19 mouse cellular contexts compared by ENCODE assay signal in the genomic region with DNA sequence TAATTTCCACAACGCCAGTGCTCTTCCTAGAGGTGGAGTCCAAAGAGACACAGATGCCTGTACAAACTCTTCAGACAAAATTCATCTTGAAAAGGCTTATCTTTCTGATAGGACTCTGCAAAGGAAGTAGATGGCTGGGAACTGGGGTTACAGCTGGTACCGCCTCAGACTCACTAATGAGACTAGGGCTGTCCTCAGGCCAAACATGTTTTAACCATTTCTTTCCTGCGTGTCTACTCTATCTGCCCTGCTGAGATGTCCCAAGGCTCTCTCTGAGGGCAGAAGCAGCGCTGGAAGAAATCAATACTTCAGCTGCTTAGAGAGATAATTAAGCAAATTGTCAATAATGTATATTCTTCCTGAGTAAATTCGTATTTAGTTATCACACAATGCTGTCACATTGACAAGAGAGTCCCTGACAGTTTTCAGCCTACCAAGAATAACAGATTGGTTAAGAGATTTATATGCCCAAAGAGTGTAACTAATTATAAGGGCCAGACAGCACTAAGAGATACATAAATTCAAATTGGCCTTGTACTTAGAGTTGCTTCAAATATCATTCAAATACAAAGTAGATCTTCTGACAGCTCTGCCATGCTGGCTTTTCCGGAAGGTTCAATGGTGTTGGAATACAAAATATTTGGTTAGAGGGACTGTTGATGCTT.
DNase-seq lines count a peak whose midpoint lies in the region; ATAC-seq and TF ChIP-seq lines count a peak whose summit lies in the region.
"Had no signal": no experiment of that assay in that cellular context is flagged by ENCODE, and none has a peak within 500 bp of the region (broad histone marks: within the 10 kb centered on the region; RNA-seq: fewer than 3 reads in every experiment).

No protein-coding gene starts in this region.

- no peaks in the 10 kb centered on the region for H3K9me3 ChIP-seq in midbrain, embryonic 14.5 days (ENCODE audit: control insufficient read depth, low read length)
- H3K9me3 ChIP-seq: embryonic facial prominence, embryonic 13.5 days; forebrain, embryonic 13.5 days; heart, embryonic 12.5 days; hindbrain, embryonic 10.5 days; hindbrain, embryonic 15.5 days had no signal

- DNase-seq in heart, adult 11 months: peak; percentile 49
- DNase-seq in heart, adult 2 months: no peak
- DNase-seq in brain, embryonic 14.5 days (ENCODE audit: low read depth): peak; percentile 17
- peak; percentile 17 for DNase-seq in midbrain, embryonic 14.5 days
- peak; percentile 19 for DNase-seq in retina, postnatal 1 day
- no peak for DNase-seq in left cerebral cortex, adult 11 months (ENCODE audit: low spot score)
- DNase-seq: adrenal gland, postnatal 14 days; cerebellum, adult 18-20 months; cerebellum, adult 9-11 months; cerebellum, postnatal 36 days; gastrocnemius, postnatal 10 days had no signal

- TF ChIP-seq CTCF in heart, adult 2 months (IDR thresholded peaks at IDR 0.05): no peak
- no peak for TF ChIP-seq CTCF in brain, embryonic 14.5 days (IDR thresholded peaks at IDR 0.05; ENCODE audit: borderline replicate concordance, extremely low read depth, insufficient read depth, insufficient read length)

- no peaks in the 10 kb centered on the region for H3K36me3 ChIP-seq in heart, adult 2 months (ENCODE audit: control insufficient read depth, insufficient read depth, low read length)
- no peaks in the 10 kb centered on the region for H3K36me3 ChIP-seq in midbrain, embryonic 14.5 days (ENCODE audit: control insufficient read depth, insufficient read depth, low read length)
- H3K36me3 ChIP-seq: embryonic facial prominence, embryonic 13.5 days; heart, embryonic 12.5 days; hindbrain, embryonic 10.5 days; hindbrain, embryonic 15.5 days had no signal

- intact Hi-C loops in heart, adult 2 months (cut with DNase I): no loop called here

- 53% methylated on average over 6 of the region's 6 CpGs for WGBS in heart, adult 2 months
- 55% methylated on average over 6 of the region's 6 CpGs for WGBS in midbrain, embryonic 14.5 days

- H3K9ac ChIP-seq in heart, adult 2 months (ENCODE audit: low read depth, low read length): no peak overlapping the region
- H3K9ac ChIP-seq in midbrain, embryonic 14.5 days (replicated peaks; ENCODE audit: low read length): no peak overlapping the region
- H3K9ac ChIP-seq: embryonic facial prominence, embryonic 13.5 days; forebrain, embryonic 13.5 days; heart, embryonic 12.5 days; hindbrain, embryonic 15.5 days had no signal

- no peak for ATAC-seq in midbrain, embryonic 14.5 days (ENCODE audit: low FRiP score, low TSS enrichment)
- ATAC-seq: activated CD4-positive, CD25-positive, alpha-beta regulatory T cell, adult 4 months; forebrain, embryonic 13.5 days; Patski had no signal

- H3K27ac ChIP-seq in heart, adult 2 months: no peak overlapping the region
- H3K27ac ChIP-seq in midbrain, embryonic 14.5 days (replicated peaks; ENCODE audit: low read depth, low read length): no peak overlapping the region
- H3K27ac ChIP-seq: embryonic facial prominence, embryonic 13.5 days; forebrain, embryonic 13.5 days; hindbrain, embryonic 10.5 days; hindbrain, embryonic 15.5 days had no signal

- no peaks in the 10 kb centered on the region for H3K79me2 ChIP-seq in heart, adult 2 months (replicated peaks; ENCODE audit: control insufficient read depth, insufficient read depth, low read length)

- H3K4me3 ChIP-seq in heart, adult 2 months: no peak overlapping the region
- no peak overlapping the region for H3K4me3 ChIP-seq in midbrain, embryonic 14.5 days (replicated peaks; ENCODE audit: low read depth, low read length)
- H3K4me3 ChIP-seq: embryonic facial prominence, embryonic 13.5 days; forebrain, embryonic 13.5 days; heart, embryonic 12.5 days; hindbrain, embryonic 10.5 days; hindbrain, embryonic 15.5 days had no signal

- H3K4me2 ChIP-seq in midbrain, embryonic 14.5 days (ENCODE audit: low read length): no peak overlapping the region
- H3K4me2 ChIP-seq: embryonic facial prominence, embryonic 13.5 days; forebrain, embryonic 13.5 days; heart, embryonic 12.5 days; hindbrain, embryonic 15.5 days had no signal

- no peak for TF ChIP-seq EP300 in heart, adult 2 months (IDR thresholded peaks at IDR 0.05; ENCODE audit: insufficient read depth, low read depth, low read length)

- H3K27me3 ChIP-seq in heart, adult 2 months (ENCODE audit: control insufficient read depth, insufficient read depth, low read length): no peaks in the 10 kb centered on the region
- H3K27me3 ChIP-seq in midbrain, embryonic 14.5 days (ENCODE audit: control insufficient read depth, insufficient read depth, low read length): no peaks in the 10 kb centered on the region
- H3K27me3 ChIP-seq: CH12.LX; embryonic facial prominence, embryonic 13.5 days; forebrain, embryonic 13.5 days; heart, embryonic 12.5 days; hindbrain, embryonic 15.5 days had no signal

- H3K4me1 ChIP-seq in heart, adult 2 months (ENCODE audit: control insufficient read depth, insufficient read depth, low read length): no peaks in the 10 kb centered on the region
- no peaks in the 10 kb centered on the region for H3K4me1 ChIP-seq in midbrain, embryonic 14.5 days (ENCODE audit: control insufficient read depth, insufficient read depth, low read length)
- H3K4me1 ChIP-seq: embryonic facial prominence, embryonic 13.5 days; forebrain, embryonic 13.5 days; hindbrain, embryonic 10.5 days; hindbrain, embryonic 15.5 days had no signal

- no peak for TF ChIP-seq POLR2A in heart, adult 2 months (IDR thresholded peaks at IDR 0.05; ENCODE audit: insufficient read depth, low read depth, low read length)
- no peak for TF ChIP-seq POLR2A in brain, embryonic 14.5 days (IDR thresholded peaks at IDR 0.05; ENCODE audit: borderline replicate concordance, extremely low read depth, insufficient read depth, insufficient read length, poor library complexity, severe bottlenecking)

Comparison
In these comparisons a context has a peak if more than half of its experiments do, and no peak if none do; other contexts are left out.
1. DNase-seq: peak in heart, adult 11 months (single experiment), brain, embryonic 14.5 days (single experiment), midbrain, embryonic 14.5 days (single experiment) and retina, postnatal 1 day (single experiment); none in heart, adult 2 months (0 of 2) and left cerebral cortex, adult 11 months (single experiment).